Mouse (Mus musculus): ENCODE results near the gene Aff1. TPM values are rescaled to one million over a fixed set of nuclear protein-coding genes. Genes with fewer than 3 reads are reported as not detected.

The Aff1 gene
- total RNA-seq, 2 experiments from 2014 or later: 30.1 to 39.8 TPM

DNA sequence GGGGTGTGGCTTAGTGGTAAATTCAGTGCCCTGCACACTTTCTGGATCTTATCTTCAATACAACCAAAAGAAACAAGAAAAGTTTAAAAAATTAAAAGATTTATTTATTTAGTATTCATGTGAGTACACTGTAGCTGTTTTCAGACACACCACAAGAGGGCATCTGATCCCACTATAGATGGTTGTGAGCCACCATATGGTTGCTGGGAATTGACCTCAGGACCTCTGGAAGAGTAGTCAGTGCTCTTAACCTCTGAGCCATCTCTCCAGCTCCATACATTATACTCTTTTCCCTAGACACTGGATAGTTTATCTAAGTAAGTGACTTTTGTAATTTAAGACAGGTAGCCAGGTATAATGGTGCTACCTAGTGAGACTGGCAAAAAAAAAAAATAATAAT is 1.0 kb upstream of the Aff1 start:
- intact Hi-C loops (cut with DNase I): loop anchor here (5.0 kb wide), 1 partner anchor 61 kb away; no protein-coding TSS in a partner anchor
- DNase-seq: no peak

DNA sequence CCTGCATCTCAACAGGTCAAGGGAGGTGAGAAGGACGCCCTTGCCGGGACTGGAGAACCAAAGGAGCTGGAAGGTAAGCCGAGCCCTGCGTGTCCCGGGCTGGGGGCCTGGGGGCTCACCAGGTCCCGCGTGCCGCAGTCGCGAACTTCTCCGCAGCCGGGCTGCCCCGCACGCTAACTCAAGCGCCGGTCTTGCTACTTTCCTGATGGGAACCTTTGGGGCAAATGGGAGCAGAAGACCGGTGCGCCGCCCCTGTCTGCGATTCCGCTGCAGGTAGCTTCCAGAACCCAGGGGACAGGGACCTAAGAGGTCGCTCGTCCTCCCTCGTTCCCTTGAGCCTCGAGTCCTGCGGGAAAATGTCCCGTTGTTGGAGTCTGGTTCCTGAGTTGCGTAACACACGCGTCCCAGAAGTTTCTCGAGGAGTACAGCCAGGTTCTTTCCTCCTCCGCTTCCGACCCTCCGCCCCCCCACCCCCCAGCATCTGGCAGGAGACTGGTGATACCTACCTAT is 412 bp downstream of the Aff1 start:
- peak in 1 of 2 experiments; percentile 44 for DNase-seq

DNA sequence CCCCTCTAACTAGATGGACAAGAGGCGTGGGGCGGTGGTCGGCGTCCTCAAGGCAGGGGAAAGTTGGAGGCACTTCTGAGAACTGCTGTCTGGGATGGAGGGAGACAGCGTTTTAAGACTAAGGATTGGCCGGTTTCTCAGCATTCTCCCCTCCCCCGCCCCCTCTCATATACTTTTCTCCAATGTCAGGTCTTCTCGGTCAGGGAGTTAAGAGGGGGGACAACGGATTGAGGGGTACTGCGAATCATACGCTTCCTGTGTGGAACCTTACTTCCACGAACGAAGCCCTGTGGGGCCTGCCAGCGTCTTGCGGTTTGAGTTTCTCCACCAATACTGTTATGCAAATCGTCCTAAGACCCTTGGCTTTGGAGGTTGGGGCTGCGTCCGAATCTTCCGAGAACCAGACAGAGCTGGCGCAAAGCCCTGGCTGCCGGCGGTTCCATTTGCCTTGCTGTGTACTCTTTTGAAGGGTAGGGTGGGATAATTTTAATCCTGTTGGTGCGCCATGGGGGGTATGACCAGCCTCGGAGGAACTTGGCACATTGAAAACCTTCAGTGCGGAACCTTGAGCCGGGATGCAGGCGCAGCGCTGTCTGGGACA is 967 bp downstream of the Aff1 start:
- peak; percentile 37 to 44 for DNase-seq
- intact Hi-C loops (cut with DNase I): loop anchor here (5.0 kb wide), 1 partner anchor 59 kb away; no protein-coding TSS in a partner anchor

More for the DNA sequence above, 412 bp downstream of the Aff1 start:
- intact Hi-C loops (cut with DNase I): loop anchor here (5.0 kb wide), 1 partner anchor 60 kb away; no protein-coding TSS in a partner anchor

DNA sequence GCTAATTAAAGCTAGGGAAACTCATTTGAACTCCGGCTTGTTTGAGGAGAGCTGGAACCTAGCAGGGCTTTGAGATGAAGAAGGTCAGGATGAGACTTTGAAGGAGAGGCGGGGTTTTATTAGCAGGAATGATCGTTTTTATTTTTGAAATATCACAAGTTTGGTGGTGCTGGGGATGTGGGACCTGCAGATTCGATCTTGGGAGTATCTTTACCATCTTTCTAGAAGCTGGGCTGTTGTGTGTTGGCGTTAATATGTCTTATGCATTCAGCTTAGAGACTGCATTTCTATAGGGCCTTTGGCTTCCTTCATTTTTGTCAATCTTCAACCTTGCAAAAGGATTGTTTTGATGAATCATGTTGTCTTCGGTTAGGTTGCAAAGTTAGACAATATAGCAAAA is 1.9 kb downstream of the Aff1 start:
- intact Hi-C loops (cut with DNase I): loop anchor here (5.0 kb wide), 1 partner anchor 58 kb away; no protein-coding TSS in a partner anchor
- no peak for DNase-seq

DNA sequence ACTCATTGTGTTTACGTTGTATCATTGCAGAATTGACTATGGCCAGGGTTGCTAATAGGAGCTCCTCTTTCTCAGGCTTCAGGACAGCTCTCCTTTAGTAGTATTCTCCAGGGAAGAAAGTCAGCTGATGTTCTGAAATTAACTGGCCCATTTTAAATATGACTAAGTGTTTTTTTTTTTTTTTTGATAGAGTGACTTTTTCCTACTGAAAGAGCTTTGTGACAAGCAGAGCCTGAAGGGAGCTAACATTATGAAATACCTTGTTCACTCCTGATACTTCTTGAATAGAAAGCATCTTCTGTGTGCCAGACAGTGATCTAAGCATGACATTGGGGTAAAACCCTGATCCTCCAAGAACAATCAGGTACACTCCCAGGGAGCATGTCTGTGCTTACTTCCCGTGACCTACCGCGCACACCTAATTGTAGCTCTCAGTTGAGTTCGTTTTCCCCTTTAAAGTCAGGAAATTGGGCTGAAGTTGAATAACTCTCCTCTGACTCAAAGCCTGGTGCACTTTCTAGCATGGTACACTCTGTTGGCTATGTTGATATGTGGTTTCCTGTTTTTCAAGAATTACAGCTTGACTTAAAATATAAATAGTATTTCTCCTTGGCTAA is 5.8 kb downstream of the Aff1 start:
- DNase-seq: no peak
- intact Hi-C loops (cut with DNase I): no loop called here

DNA sequence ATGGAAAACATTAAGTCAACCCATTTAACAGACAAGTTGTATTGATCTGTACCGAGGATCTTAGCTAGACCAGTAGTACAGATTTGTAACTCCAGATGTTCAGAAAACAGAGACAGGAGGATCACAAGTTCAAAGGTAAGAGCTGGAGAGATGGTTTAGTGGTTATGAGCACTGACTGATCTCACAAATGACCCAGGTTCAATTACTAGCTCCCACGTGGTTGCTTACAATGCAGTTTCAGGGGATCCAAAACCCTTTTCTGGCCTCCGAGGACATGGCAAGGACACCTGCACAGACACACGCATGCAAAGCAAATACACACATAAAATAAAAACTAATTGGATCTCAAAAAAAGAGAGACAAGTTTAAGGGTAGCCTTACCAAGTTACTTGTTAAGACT is 6.4 kb downstream of the Aff1 start:
- intact Hi-C loops (cut with DNase I): no loop called here
- DNase-seq: no peak

DNA sequence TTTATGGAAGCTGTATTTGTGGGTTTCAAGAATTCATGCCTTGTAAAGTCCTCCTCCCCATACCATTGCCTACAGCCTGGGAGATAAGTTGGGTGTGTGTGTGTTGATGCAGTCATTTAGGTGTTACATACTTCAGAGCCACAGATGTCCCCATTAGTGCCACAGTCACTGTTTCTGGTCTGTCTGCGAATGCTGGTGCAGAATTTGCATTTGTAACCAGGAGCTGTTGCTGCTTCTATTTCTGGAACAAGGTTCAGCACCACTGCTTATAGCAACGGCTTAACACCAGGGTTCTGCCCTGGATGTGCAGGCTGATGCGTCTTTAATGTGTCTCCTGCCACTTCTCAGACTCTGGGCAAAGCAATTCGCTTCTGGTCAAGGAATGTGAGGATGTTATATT is 7.4 kb downstream of the Aff1 start:
- intact Hi-C loops (cut with DNase I): no loop called here
- no peak for DNase-seq

DNA sequence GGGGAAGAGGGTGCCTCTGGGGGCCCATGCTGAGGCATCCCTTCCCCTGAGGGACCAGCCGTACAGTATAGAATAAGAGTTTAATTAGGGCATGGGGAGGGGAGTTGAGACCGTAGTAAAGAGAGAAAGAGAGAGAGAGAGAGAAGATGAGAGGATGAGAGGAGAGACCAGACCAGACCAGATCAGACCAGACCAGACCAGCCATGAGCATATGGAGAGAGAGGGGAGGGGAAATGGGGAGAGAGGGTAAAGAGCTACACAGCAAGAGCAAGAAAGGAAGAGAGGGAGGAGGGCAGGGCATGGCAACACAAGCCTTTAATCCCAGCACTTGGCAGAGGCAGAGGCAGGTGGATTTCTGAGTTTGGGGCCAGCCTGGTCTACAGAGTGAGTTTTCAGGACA is 8.5 kb downstream of the Aff1 start:
- DNase-seq: no peak

DNA sequence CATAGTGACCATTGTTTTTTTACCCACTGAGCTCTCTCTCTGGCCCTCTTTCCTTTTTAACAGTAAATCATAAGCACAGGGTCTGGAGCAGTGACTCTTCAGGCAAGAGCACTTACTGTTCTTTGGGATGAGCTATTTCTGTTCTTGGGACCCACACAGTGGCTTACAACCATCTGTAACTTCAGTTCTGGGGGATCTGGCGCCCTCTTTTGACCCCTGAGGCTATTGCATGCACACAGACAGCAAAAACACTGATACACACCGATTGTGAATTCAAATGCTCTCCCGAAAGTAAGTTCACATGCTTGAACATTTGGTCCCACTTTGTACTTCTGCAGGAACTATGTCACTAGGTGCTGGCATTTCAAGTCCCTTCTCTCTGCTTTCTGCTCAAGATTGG is 9.3 kb downstream of the Aff1 start:
- intact Hi-C loops (cut with DNase I): no loop called here
- no peak for DNase-seq

More for the DNA sequence above, 8.5 kb downstream of the Aff1 start:
- intact Hi-C loops (cut with DNase I): no loop called here

DNA sequence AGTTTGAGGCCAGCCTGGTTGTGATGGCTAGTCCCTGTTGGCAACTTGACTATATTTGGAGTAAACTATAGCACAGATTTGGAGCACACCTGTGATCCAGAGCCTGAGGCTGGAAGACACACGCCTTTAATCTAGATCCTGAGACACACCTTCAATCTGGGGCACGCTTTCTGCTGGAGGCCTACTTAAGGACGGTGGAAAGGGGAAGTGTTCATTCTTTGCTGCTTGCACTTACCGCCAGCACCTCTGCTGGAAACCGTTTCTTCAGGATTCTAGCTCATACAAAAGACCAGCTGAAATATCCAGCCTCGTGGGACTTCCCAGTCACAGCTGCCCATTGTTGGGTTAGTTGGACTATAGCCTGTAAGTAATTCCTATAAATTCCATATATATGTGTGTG is 10.4 kb downstream of the Aff1 start:
- no peak for DNase-seq
- intact Hi-C loops (cut with DNase I): no loop called here

DNA sequence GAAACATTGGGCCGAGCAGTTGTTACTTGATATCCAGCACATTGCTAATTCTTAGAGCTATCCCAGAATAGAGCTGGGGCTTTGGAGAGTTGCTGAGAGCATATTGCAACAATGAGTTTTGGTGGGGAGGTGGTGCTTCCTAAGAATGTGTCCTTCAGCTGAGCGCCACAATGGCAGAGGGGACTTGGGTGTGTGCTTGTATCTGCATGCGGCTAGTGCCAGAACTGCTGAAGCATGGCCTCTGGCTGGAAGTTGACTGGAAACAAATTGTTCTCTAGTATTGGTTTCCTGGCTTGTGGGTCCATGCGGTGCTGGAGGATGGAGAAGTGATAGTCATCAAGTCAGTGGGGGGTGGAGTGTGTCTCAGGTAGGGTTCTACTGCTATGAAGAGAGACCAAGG is 13.2 kb downstream of the Aff1 start:
- intact Hi-C loops (cut with DNase I): no loop called here
- no peak for DNase-seq

DNA sequence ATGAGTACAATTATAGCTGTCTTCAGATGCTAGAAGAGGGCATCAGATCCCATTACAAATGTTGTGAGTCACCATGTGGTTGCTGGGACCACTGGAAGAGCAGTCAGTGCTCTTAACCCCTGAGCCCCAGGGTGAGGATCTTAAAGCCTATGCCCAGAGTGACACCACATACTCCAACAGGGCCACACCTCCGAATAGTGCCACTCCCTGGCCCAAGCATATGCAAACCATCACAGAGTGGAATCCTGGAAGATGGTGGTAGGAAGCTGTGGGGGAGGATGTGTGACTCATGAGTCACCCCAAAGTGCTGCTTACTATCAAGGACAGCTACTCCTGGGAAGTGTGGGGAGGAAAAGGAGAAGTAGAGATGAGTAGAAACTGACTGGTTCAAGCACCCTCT is 13.7 kb downstream of the Aff1 start:
- DNase-seq: no peak
- intact Hi-C loops (cut with DNase I): no loop called here

DNA sequence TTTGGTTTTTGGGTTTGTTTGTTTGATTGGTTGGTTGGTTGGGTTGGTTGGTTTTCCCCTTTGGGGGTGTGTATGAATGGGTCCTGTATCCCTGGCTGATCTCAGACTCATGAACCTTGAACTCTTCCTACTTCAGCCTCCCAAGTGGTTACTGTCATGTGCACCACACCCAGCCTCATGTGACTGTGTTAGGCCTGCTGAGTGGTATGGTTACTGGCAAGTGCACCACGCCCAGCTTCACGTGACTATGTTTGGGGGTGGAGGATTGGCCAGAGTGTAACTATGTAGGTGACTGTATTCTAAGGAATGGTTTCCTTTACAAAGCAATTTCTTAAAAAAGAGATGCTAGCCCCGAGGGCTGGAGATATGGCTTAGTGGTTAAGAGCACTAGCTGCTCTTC is 16.9 kb downstream of the Aff1 start:
- intact Hi-C loops (cut with DNase I): no loop called here
- DNase-seq: no peak

DNA sequence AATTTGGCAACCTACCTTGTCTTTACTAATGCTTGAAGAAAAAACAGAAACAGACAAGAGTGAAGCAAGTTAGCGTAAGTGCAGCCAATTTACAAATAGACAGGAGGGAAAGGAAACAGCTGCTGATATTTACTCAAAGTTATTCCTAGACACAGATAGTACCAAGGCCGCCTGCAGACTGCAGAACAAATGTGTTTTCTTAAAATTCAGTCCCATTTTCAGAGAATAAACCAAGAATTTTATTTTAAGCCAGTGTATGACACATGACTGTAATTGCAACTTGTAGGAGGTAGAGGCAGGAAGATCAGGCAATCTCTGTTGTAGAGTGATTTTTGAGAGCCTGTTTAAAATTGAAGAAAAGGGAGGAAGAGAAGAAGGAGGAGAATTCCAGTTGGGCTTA is 19.7 kb downstream of the Aff1 start:
- intact Hi-C loops (cut with DNase I): no loop called here
- DNase-seq: no peak

DNA sequence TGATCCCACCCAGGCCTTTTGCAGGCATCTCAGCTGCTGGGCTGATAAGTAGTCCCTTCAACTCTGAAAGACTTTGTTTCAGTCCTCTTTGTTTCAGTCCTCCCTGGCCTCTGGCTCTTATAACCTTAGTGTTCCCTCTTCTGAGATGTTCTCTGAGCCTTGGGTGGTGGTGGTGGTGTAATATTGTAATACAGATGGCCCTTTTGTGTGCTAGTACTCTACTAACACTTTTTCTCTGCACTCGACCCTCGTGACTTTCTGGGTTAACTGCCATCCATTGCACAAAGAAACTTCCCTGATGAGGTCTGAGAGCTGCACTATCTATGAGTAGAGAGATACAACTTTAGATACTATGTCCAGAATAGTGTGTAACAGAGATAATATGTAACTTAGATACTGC is 21.2 kb downstream of the Aff1 start:
- intact Hi-C loops (cut with DNase I): no loop called here

DNA sequence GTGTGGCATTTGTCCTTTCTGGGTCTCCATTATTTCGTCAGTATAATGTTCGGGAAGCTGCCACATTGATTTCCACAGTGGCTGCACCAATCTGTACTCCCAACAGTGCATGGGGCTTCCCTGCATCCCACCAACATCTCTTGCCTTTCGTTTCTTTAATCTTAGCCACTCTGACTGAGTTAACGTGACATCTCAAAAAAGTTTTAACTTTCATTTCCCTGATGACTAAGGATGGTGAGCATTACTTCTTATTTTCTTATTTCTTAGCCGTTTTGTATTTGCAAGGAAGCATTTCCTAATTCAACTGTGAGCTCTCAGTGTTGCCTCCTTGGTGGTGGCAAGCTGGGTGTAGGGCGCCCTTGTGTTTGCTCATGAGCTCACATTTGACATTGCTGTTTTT is 22.8 kb downstream of the Aff1 start:
- intact Hi-C loops (cut with DNase I): no loop called here
- no peak for DNase-seq

More for the DNA sequence above, 21.2 kb downstream of the Aff1 start:
- DNase-seq: no peak

DNA sequence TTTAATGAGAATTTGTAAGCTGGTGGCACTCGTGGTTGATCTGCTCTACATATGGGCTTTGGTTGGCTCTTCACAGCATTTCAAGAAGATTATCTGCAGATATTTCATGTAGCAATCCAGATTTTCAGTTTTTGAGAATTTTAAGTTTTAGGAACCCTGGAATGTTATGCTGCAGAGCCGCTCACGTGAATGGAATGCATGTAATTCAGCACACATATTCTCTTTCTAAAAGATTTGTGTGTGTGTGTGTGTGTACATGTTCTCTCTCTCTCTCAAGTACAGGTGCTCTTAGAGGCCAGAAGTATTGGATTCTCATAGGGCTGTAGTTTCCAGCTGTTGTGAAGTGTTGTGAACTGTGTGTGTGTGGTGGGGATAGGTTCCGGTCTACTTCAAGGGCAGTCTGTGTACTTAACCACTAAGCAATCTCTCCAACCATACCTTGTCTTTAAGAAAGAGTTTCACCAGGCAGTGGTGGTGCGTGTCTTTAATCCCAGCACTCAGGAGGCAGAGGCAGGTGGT is 24.7 kb downstream of the Aff1 start:
- no peak for DNase-seq
- intact Hi-C loops (cut with DNase I): no loop called here

DNA sequence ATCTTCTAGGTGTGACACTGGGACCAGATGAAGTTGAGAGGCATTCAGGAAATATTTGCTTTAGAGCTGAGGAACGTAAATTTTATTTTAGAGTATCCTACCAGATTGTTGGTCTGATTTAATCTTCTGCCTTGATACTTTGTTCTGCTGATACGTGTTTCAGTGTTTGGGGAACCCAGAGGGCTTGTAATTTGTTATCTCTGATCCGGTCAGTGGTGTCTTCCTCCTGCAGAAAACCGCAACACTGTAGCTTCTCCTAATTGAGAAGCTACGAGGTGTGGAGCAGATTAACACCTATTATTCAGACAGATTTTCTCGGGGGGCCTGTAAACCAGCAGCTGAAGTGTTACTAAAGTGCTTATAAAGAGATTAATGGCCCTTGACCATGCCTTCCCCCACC is 27.0 kb downstream of the Aff1 start:
- DNase-seq: no peak
- intact Hi-C loops (cut with DNase I): no loop called here

DNA sequence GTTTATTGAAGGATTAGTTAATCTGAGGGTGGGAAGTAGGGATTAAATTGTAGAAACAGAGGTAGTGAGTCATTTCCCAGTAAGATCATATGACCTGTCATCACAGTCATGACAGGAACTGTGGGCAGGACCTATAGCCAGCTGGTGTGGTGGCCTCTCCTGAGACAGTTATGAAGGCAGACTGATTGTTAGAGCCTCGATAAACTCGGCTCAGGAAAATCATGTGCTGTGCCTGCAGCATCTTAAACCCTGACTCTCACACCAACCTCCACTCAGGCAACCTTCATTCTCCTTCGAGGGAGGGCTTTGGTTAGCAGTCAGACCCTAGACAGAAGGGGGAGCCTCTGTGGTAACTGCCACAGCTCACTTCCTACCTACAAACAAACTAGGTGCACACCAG is 27.7 kb downstream of the Aff1 start:
- no peak for DNase-seq
- intact Hi-C loops (cut with DNase I): no loop called here

DNA sequence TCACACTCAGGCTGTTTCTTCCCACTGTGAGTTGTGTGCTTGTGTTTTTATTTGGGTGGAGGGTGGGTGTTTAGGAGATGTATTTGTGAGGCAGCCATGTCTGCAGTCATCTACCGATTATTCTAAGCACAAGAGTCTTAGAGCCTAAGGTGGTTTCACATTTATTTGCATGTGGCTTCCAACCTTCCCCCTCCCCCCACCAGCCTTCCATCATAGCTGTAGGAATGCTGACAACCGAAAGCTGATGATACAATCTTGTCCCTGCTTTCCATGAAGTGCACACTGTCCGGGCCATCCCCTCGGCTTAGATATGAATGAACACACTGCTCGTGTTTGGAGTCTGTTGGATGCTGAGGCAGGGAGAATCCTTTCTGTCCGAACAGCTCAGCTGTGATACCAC is 28.8 kb downstream of the Aff1 start:
- intact Hi-C loops (cut with DNase I): no loop called here
- no peak for DNase-seq

DNA sequence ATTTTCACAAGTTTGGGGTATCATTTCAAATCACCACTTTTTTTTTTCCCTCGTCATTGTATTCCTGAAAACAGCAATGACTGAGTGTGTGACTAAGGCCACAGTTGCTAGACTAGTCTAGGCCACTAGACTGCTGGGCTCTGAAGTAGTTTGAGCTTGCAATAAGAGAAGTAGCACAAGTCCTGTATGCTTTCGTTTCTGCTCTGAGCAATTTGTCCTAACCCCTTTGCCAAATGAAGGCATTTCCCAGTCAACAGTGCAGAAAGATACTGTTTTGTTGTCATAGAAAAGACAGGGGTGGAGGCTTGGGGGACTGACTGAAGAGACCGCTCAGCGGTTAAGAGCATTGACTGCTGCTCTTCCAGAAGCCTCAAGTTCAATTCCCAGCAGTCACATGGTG is 29.3 kb downstream of the Aff1 start:
- intact Hi-C loops (cut with DNase I): no loop called here
- no peak for DNase-seq

DNA sequence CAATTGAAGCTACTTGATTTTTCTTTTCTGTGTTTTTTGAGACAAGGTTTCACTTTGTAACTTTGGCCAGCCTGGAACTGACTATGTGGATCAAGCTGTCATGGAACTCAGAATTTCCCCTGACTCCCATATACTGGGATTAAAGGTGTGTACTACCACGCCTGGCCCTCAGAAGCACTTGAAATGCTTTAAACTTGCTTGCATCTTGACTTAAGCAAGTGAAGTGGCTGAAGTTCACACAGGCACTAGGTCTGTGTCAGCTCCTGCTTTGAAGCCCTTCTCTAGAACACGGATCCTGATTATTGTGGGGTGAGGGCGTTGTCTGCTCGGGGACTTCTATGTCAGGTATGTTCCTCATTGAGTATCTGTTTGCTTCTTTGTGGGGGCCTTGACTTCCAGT is 30.5 kb downstream of the Aff1 start:
- intact Hi-C loops (cut with DNase I): no loop called here
- no peak for DNase-seq

Measured in gastrocnemius, postnatal 36 days (tissue).